Mouse (Mus musculus): ENCODE results near the gene Cyp1b1. TPM values are rescaled to one million over a fixed set of nuclear protein-coding genes. Genes with fewer than 3 reads are reported as not detected.
A peak's percentile ranks its signal among the peaks of the same experiment; 100 is the strongest.

The Cyp1b1 gene
- polyA plus RNA-seq, 1 experiment from 2014 or later, result 9.3 TPM

- Histone ChIP-seq H3K9me3 (no peaks in the 10 kb centered on the region), H3K27me3 (0 out of 2 replicates have a peak, but pooled peaks cover 2% of the 10 kb centered on the region), H3K36me3 (no peaks in the 10 kb centered on the region), H3K4me3 (no peak overlapping the region), H3K9ac (no peak overlapping the region), H3K4me1 (replicated peaks) (no peaks in the 10 kb centered on the region; the same call in 1 of the 2 replicates), H3K27ac (no peak overlapping the region), H3K4me2 (no peak overlapping the region)
- WGBS, result 75% methylated on average over 3 of the region's 3 CpGs
- no peak for ATAC-seq (ENCODE audit: low FRiP score)
Measured at GRCm38 (mm10) chr17:79737598-79737997, 22.7 kb upstream of the Cyp1b1 start.

DNA sequence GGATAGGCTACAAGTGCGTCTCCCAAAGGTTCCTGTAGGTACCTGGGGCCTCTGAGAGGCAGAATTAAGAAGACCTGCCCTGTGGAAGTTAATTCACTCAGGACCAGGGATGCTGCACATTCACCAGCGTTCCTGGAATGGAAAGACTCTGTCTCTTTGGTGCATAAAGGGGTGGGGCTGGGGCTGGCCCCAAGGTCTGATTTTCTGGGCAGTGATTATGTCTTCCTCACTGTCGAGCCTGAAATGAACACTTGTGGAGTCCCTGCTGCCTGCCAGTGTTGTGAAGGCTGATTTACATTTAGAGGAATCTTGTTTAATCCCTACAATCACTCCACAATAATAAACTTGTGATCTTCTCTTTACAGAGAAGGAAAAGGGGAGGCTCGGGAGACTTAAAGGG is 18.2 kb upstream of the Cyp1b1 start:
- no peak for ATAC-seq (ENCODE audit: low FRiP score)
- Histone ChIP-seq H3K4me2 (no peak overlapping the region), H3K9ac (no peak overlapping the region), H3K4me1 (replicated peaks) (peaks cover 11% of the 10 kb centered on the region), H3K36me3 (no peaks in the 10 kb centered on the region), H3K27me3 (0 out of 2 replicates have a peak, but pooled peaks cover 14% of the 10 kb centered on the region), H3K9me3 (no peaks in the 10 kb centered on the region), H3K27ac (no peak overlapping the region), H3K4me3 (no peak overlapping the region)
- 52% methylated on average over 4 of the region's 4 CpGs for WGBS

DNA sequence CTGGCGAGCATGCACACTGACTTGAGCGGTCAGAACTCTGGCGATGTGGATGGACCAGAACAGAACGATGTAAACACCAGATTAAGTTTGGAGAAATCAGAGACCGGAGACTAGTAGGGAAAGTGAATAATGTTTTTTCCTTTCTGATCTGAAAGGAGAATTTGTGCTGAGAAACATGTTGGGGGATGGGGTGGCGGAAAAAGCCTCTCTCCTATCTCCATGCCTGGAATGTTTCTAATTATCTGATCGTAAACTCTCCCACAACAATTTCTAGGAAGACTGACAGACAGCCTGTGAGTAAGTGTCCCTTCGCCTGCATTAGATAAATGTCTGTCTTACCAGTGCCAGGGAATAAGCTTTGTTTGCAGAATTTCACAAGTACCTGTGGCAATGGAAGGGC is 16.1 kb upstream of the Cyp1b1 start:
- no peaks in the 10 kb centered on the region for H3K36me3 ChIP-seq
- no peak for ATAC-seq (ENCODE audit: low FRiP score)
- H3K4me1 ChIP-seq (replicated peaks), result peaks cover 11% of the 10 kb centered on the region
- no peak overlapping the region for H3K4me3 ChIP-seq
- H3K9me3 ChIP-seq, result no peaks in the 10 kb centered on the region
- H3K27me3 ChIP-seq, result 0 out of 2 replicates have a peak, but pooled peaks cover 15% of the 10 kb centered on the region
- 82% methylated on average over 8 of the region's 8 CpGs for WGBS
- H3K4me2 ChIP-seq, result no peak overlapping the region
- H3K27ac ChIP-seq, result no peak overlapping the region
- H3K9ac ChIP-seq, result no peak overlapping the region

DNA sequence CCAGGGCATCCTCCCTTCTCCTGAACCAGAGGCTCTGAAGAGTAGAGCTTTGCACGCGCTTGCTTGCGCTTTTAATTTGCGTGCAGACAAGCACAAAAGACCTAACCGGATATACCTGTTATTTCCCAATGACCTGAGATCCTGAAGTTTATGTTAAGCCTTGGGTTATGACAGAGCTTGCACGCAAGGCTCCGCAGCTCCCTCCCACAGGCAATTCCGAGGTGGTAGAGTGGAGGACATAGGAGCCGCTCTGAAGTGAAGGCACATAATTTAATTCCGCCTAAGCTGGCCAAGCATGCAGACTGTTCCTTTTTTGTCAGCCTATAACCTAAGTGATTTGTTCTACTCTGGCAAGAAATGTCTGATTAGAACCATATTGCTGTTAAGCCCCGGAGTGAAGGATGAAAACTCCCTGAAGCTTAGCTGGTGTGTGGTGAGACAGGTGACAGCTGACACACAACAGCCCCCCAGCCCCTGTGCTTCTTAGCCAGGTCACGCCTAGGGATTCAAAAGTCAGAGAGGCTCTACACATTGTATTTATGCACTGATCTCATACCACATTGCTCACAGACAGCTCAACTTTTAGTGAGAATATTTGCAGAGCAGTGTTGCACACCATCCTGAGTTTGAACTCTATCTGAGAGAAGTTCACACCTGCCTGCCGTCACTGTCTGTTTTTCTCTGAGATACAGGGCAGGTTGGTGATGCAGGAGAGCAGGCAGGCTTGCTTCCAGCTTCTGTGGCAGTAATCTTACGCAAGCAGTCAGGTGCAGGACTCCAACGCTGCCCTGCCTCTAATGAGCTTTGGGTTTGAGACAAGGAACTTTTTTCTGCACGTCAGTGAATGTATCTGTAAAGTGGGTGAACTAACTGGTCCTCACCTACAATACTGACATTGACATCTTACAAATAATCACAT is 14.0 kb upstream of the Cyp1b1 start:
- H3K36me3 ChIP-seq, result no peaks in the 10 kb centered on the region
- H3K4me2 ChIP-seq, result peak overlapping the region; percentile 25; the same call in 1 of the 2 replicates
- 49% methylated on average over 16 of the region's 16 CpGs for WGBS
- H3K4me1 ChIP-seq (replicated peaks), result peaks cover 11% of the 10 kb centered on the region
- 0 out of 2 replicates have a peak, but pooled peaks cover 15% of the 10 kb centered on the region for H3K27me3 ChIP-seq
- H3K27ac ChIP-seq, result no peak overlapping the region
- no peaks in the 10 kb centered on the region for H3K9me3 ChIP-seq
- no peak overlapping the region for H3K9ac ChIP-seq
- no peak overlapping the region for H3K4me3 ChIP-seq
- no peak for ATAC-seq (ENCODE audit: low FRiP score)

GRCm38 (mm10) chr17:79728053-79728584 is 13.3 kb upstream of the Cyp1b1 start:
- no peak overlapping the region for H3K27ac ChIP-seq
- no peaks in the 10 kb centered on the region for H3K9me3 ChIP-seq
- no peak overlapping the region for H3K4me3 ChIP-seq
- 41% methylated on average over 14 of the region's 14 CpGs for WGBS
- ATAC-seq (ENCODE audit: low FRiP score), result no peak
- peak overlapping the region; percentile 25; the same call in 1 of the 2 replicates for H3K4me2 ChIP-seq
- no peaks in the 10 kb centered on the region for H3K36me3 ChIP-seq
- 0 out of 2 replicates have a peak, but pooled peaks cover 15% of the 10 kb centered on the region for H3K27me3 ChIP-seq
- H3K4me1 ChIP-seq (replicated peaks), result peaks cover 11% of the 10 kb centered on the region
- H3K9ac ChIP-seq, result no peak overlapping the region

DNA sequence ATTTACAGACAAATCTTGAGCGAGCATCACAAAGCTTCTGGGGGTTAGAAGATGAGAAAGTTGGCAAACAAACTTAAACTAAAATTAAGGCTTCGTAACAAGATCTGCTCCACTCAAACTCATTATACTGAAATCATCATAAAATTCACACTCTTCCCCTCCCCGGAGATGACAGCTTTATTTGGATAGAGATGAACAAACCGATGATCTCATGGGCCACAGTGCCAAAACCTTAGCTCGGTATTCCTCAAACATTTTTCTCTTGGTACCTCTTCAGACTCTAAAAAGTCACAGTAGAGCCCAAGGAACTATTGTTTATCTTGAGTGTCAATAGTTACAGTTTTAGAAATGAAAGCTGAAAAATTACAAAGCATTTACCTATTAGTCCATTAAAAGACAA is 11.8 kb upstream of the Cyp1b1 start:
- Histone ChIP-seq H3K4me2 (no peak overlapping the region), H3K9me3 (no peaks in the 10 kb centered on the region), H3K9ac (no peak overlapping the region), H3K36me3 (no peaks in the 10 kb centered on the region), H3K27ac (no peak overlapping the region), H3K4me3 (no peak overlapping the region), H3K4me1 (replicated peaks) (peaks cover 11% of the 10 kb centered on the region), H3K27me3 (0 out of 2 replicates have a peak, but pooled peaks cover 13% of the 10 kb centered on the region)
- no peak for ATAC-seq (ENCODE audit: low FRiP score)
- WGBS, result 86% methylated on average over 5 of the region's 5 CpGs

GRCm38 (mm10) chr17:79720681-79721080 is 5.8 kb upstream of the Cyp1b1 start:
- H3K27ac ChIP-seq, result no peak overlapping the region
- no peak overlapping the region for H3K4me3 ChIP-seq
- no peaks in the 10 kb centered on the region for H3K36me3 ChIP-seq
- peaks cover 18% of the 10 kb centered on the region for H3K27me3 ChIP-seq
- no peak overlapping the region for H3K4me2 ChIP-seq
- no peaks in the 10 kb centered on the region for H3K9me3 ChIP-seq
- H3K4me1 ChIP-seq (replicated peaks), result peaks cover 5% of the 10 kb centered on the region; the same call in 1 of the 2 replicates
- 77% methylated on average over 7 of the region's 7 CpGs for WGBS
- no peak overlapping the region for H3K9ac ChIP-seq
- ATAC-seq (ENCODE audit: low FRiP score), result no peak

GRCm38 (mm10) chr17:79715649-79716143 is 835 bp upstream of the Cyp1b1 start:
- peak overlapping the region; percentile 70 for H3K9ac ChIP-seq
- under 1% methylated on average over 42 of the region's 42 CpGs for WGBS
- no peaks in the 10 kb centered on the region for H3K36me3 ChIP-seq
- peak overlapping the region; percentile 83 for H3K4me2 ChIP-seq
- peak; percentile 86 for ATAC-seq (ENCODE audit: low FRiP score)
- H3K4me3 ChIP-seq, result peak overlapping the region; percentile 47
- no peaks in the 10 kb centered on the region for H3K9me3 ChIP-seq
- peaks cover 64% of the 10 kb centered on the region for H3K27me3 ChIP-seq
- H3K4me1 ChIP-seq (replicated peaks), result peaks cover 38% of the 10 kb centered on the region
- H3K27ac ChIP-seq, result no peak overlapping the region

- Histone ChIP-seq H3K4me3 (peak overlapping the region; percentile 47), H3K36me3 (no peaks in the 10 kb centered on the region), H3K9ac (peak overlapping the region; percentile 70; the same call in 1 of the 2 replicates), H3K4me2 (peak overlapping the region; percentile 83), H3K27me3 (peaks cover 76% of the 10 kb centered on the region), H3K27ac (no peak overlapping the region), H3K4me1 (replicated peaks) (peaks cover 38% of the 10 kb centered on the region), H3K9me3 (no peaks in the 10 kb centered on the region)
- no peak for ATAC-seq (ENCODE audit: low FRiP score)
- WGBS, result under 1% methylated on average over 16 of the region's 16 CpGs
Measured at GRCm38 (mm10) chr17:79714368-79714895, 429 bp downstream of the Cyp1b1 start.

- Histone ChIP-seq H3K36me3 (no peaks in the 10 kb centered on the region), H3K4me2 (peak overlapping the region; percentile 83), H3K27me3 (peaks cover 80% of the 10 kb centered on the region), H3K9ac (peak overlapping the region; percentile 63), H3K27ac (no peak overlapping the region), H3K4me3 (peak overlapping the region; percentile 47), H3K9me3 (no peaks in the 10 kb centered on the region), H3K4me1 (replicated peaks) (peaks cover 38% of the 10 kb centered on the region)
- ATAC-seq (ENCODE audit: low FRiP score), result peak; percentile 52; the same call in 1 of the 2 replicates
- WGBS, result under 1% methylated on average over 63 of the region's 63 CpGs
Measured at GRCm38 (mm10) chr17:79713643-79714367, 1.1 kb downstream of the Cyp1b1 start.

DNA sequence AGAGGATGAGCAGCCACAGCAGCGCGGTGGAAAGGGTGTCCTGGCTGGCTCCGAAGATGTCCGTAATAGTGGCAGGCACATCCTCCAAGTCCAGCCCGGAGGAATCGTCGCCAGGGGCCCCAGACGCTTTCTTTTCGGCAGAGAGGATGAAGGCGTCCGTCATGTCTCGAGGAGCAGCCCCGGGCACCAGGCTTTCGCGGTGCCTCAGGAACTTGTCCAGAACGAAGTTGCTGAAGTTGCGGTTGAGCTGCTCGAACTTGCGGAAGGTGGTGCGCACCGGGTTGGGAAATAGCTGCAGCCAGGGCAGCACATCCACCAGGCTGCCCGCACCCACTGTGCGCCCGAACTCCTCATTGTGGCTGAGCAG is 1.6 kb downstream of the Cyp1b1 start:
- Histone ChIP-seq H3K36me3 (no peaks in the 10 kb centered on the region), H3K27me3 (peaks cover 80% of the 10 kb centered on the region), H3K9ac (peak overlapping the region; percentile 63), H3K9me3 (no peaks in the 10 kb centered on the region), H3K27ac (no peak overlapping the region), H3K4me3 (peak overlapping the region; percentile 47), H3K4me1 (replicated peaks) (peaks cover 38% of the 10 kb centered on the region), H3K4me2 (peak overlapping the region; percentile 83)
- WGBS, result 0% methylated on average over 24 of the region's 24 CpGs
- no peak for ATAC-seq (ENCODE audit: low FRiP score)
